Mouse (Mus musculus) stomach, embryonic 15.5 days (tissue): ENCODE data around the gene Naa60. TPM values are rescaled to one million over a fixed set of nuclear protein-coding genes. Genes with fewer than 3 reads are reported as not detected.

ENCODE experiments used
- ATAC-seq: fragments of 200-750 bp; cut with Nextera tagmentation; 2 replicates; pipeline ENCODE4 v1.8.0; 2017; ENCODE audit warnings: low read depth, moderate number of reproducible peaks, moderate TSS enrichment; ENCODE audit not compliant: insufficient read depth, low FRiP score
- H3K27ac ChIP-seq: fragments of 300-500 bp; sonication (generic); 2 replicates; pipeline ENCODE4 v1.5.1; 2015; ENCODE audit warnings: mild to moderate bottlenecking, inconsistent platforms
- H3K27me3 ChIP-seq: fragments of 300-500 bp; sonication (generic); replicated peaks from 2 replicates; pipeline ENCODE4 v1.6.1; 2015; ENCODE audit warnings: inconsistent platforms
- H3K36me3 ChIP-seq: fragments of 300-500 bp; sonication (generic); 2 replicates; pipeline ENCODE4 v1.6.1; 2015; ENCODE audit warnings: inconsistent platforms
- H3K4me1 ChIP-seq: fragments of 300-500 bp; sonication (generic); 2 replicates; pipeline ENCODE4 v1.6.1; 2015; ENCODE audit warnings: inconsistent platforms
- H3K4me2 ChIP-seq: fragments of 300-500 bp; sonication (generic); 2 replicates; pipeline ENCODE4 v1.6.1; 2015; ENCODE audit warnings: mild to moderate bottlenecking, inconsistent platforms
- H3K4me3 ChIP-seq: fragments of 300-500 bp; sonication (generic); replicated peaks from 2 replicates; pipeline ENCODE4 v1.5.1; 2015; ENCODE audit warnings: inconsistent platforms
- H3K9ac ChIP-seq: fragments of 300-500 bp; sonication (generic); 2 replicates; pipeline ENCODE4 v1.6.1; 2015; ENCODE audit warnings: inconsistent platforms
- H3K9me3 ChIP-seq: fragments of 300-500 bp; sonication (generic); 2 replicates; pipeline ENCODE4 v1.6.1; 2016; ENCODE audit warnings: inconsistent platforms
- WGBS: fragments of 180-500 bp; shearing (Covaris S2); methylation state at CpG from one replicate; pipeline ENCODE4 v1.1.7; 2015; 5-methylcytosine and 5-hydroxymethylcytosine counted together
- polyA plus RNA-seq: library from polyadenylated mRNA; unstranded; fragments of >200 nt; fragmentation: Nextera tagmentation; extraction: Ambion mirVana; gene quantifications from 2 replicates; pipeline ENCODE4 v1.2.1, GENCODE M21; 2015

Naa60 gene
- polyA plus RNA-seq, 1 experiment from 2014 or later: 41.0 TPM

- Histone ChIP-seq H3K4me3 (no peak overlapping the region), H3K36me3 (peaks cover 24% of the 10 kb centered on the region), H3K4me1 (no peaks in the 10 kb centered on the region), H3K9ac (no peak overlapping the region), H3K27ac (peak overlapping the region; percentile 33; the same call in 1 of the 2 replicates), H3K4me2 (no peak overlapping the region), H3K27me3 (no peaks in the 10 kb centered on the region), H3K9me3 (no peaks in the 10 kb centered on the region)
- 64% methylated on average over 9 of the region's 9 CpGs for whole genome bisulfite sequencing
- ATAC-seq: peak; percentile 43; the same call in 1 of the 2 replicates
Measured at GRCm38 (mm10) chr16:3895173-3895792, 23.1 kb downstream of the Naa60 start.

DNA sequence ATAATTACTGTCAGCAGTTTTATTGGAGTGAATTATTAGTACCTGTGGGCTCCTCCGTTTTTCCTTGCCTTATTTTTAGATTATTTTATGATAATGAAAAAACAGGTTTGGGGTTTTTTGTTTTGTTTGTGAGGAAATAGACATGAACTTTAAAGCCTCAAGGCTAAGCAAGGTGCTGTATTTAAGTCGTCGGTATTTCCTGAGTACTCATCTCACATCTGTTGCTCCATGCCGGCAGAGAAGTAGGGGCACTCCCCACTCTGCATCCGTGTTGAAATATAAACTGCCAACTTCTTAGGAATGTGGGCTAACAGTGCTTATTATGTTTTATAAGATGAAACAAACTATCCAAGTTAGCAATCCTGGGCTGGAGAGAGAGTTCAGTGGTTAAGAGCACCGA lies 23.9 kb downstream of the Naa60 start:
- H3K36me3 ChIP-seq: peaks cover 32% of the 10 kb centered on the region
- no peaks in the 10 kb centered on the region for H3K27me3 ChIP-seq
- no peak for ATAC-seq
- H3K9ac ChIP-seq: no peak overlapping the region
- WGBS: 85% methylated on average over 6 of the region's 6 CpGs
- no peak overlapping the region for H3K4me2 ChIP-seq
- no peak overlapping the region for H3K4me3 ChIP-seq
- H3K9me3 ChIP-seq: no peaks in the 10 kb centered on the region
- no peaks in the 10 kb centered on the region for H3K4me1 ChIP-seq
- H3K27ac ChIP-seq: no peak overlapping the region

GRCm38 (mm10) chr16:3896553-3896952 lies 24.4 kb downstream of the Naa60 start:
- no peak for ATAC-seq
- H3K27me3 ChIP-seq: no peaks in the 10 kb centered on the region
- no peaks in the 10 kb centered on the region for H3K9me3 ChIP-seq
- H3K4me2 ChIP-seq: no peak overlapping the region
- no peak overlapping the region for H3K9ac ChIP-seq
- no peaks in the 10 kb centered on the region for H3K4me1 ChIP-seq
- H3K36me3 ChIP-seq: peaks cover 36% of the 10 kb centered on the region
- no peak overlapping the region for H3K4me3 ChIP-seq
- H3K27ac ChIP-seq: no peak overlapping the region
- 97% methylated on average over 1 of the region's 1 CpGs for WGBS

- no peak overlapping the region; the same call in 1 of the 2 replicates for H3K9ac ChIP-seq
- H3K36me3 ChIP-seq: peaks cover 10% of the 10 kb centered on the region; the same call in 1 of the 2 replicates
- peaks cover 9% of the 10 kb centered on the region for H3K4me1 ChIP-seq
- no peaks in the 10 kb centered on the region for H3K27me3 ChIP-seq
- no peaks in the 10 kb centered on the region for H3K9me3 ChIP-seq
- no peak overlapping the region for H3K27ac ChIP-seq
- 70% methylated on average over 2 of the region's 2 CpGs for WGBS
- no peak for ATAC-seq
- no peak overlapping the region for H3K4me3 ChIP-seq
- H3K4me2 ChIP-seq: no peak overlapping the region
Measured at GRCm38 (mm10) chr16:3907471-3907870, 35.3 kb downstream of the Naa60 start.

DNA sequence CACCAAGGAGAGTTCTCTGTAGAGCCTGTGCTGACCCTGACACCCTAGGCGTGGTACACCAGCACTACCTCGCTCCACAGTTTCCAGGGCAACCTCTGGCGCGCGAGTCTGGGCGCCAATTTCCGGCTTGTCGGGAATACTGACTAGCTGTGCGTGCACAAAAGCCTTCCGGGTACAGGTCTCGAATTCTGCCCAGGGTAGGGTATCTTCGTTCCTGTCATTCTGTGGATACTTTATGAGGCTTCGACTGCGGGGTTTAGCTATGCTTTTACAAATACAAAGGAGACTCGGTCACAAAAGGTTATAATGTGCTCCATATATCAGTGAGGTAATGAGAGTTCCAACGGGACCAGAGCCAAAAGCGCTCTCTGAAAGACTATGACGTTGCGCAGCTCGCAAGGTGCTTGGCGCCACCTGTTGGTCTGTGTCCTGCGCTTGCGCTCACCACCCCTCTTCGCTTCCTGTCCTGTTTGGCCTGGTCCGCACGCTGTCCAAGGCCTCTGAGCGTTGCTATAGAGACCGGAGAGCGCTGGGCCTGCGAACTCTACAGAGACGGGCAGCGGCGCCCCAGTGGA lies 36.4 kb downstream of the Naa60 start, which contains the start of the genes 1700037C18Rik and Cluap1:
Gene 1700037C18Rik, minus strand, starts transcription at position 153 of the 575 bp plus-strand sequence.
Gene Cluap1, plus strand, starts transcription at position 265 of the 575 bp plus-strand sequence.
- H3K27me3 ChIP-seq: no peaks in the 10 kb centered on the region
- peaks cover 9% of the 10 kb centered on the region for H3K4me1 ChIP-seq
- ATAC-seq: peak; percentile 99
- 1% methylated on average over 33 of the region's 33 CpGs for WGBS
- peak within 1 kb of the TSS; percentile 56 for H3K4me3 ChIP-seq
- H3K36me3 ChIP-seq: peaks cover 9% of the 10 kb centered on the region; the same call in 1 of the 2 replicates
- peak within 1 kb of the TSS; percentile 72 for H3K4me2 ChIP-seq
- peak within 1 kb of the TSS; percentile 67 for H3K27ac ChIP-seq
- H3K9me3 ChIP-seq: no peaks in the 10 kb centered on the region
- peak within 1 kb of the TSS; percentile 47 for H3K9ac ChIP-seq

DNA sequence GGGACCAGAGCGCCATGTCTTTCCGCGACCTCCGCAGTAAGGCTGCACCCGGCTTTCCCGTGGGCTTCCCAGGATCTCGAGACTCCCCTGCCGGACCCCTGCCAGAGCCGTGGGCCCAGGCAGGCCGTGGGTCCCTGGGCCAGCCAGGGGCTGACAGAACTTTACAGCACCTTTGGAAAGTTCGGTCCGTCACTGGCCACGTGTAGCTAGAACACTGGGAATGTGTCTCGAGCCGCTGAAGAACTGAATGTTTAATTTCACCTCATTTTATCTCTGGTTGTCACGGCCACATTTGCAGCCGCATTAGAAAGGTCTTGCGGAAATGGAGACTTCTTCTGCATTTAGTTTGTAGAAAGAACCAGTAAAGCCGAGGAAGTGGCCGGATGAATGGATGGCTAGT lies 36.9 kb downstream of the Naa60 start:
- peak overlapping the region; percentile 56 for H3K4me3 ChIP-seq
- peaks cover 9% of the 10 kb centered on the region for H3K4me1 ChIP-seq
- H3K27ac ChIP-seq: peak overlapping the region; percentile 67; the same call in 1 of the 2 replicates
- no peaks in the 10 kb centered on the region for H3K27me3 ChIP-seq
- peaks cover 9% of the 10 kb centered on the region; the same call in 1 of the 2 replicates for H3K36me3 ChIP-seq
- H3K9ac ChIP-seq: peak overlapping the region; percentile 47
- ATAC-seq: 0 out of 2 replicates have a peak, but pooled peaks have one; percentile 7
- H3K4me2 ChIP-seq: peak overlapping the region; percentile 72
- H3K9me3 ChIP-seq: no peaks in the 10 kb centered on the region
- WGBS: 6% methylated on average over 20 of the region's 20 CpGs

DNA sequence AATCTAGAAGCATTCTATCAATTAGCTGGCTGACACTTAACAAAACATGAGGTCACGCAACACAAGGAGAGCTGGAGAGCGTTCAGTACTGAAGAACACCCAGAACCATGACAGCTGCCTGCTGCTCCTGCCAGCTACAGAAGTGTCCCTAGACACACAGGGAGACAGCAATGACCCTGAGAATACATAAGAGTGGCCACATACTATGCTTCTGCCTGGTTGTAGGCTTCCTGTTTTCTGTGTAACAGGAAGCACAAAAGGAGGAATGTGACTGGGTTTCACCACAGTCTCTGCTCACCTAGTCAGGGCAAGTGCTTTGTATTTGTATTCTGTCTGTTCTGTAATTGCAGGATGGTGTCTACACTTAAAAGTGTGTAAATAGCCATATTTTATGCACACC lies 48.6 kb downstream of the Naa60 start:
- 87% methylated on average over 2 of the region's 2 CpGs for WGBS

GRCm38 (mm10) chr16:3923515-3923914 lies 51.3 kb downstream of the Naa60 start:
- 80% methylated on average over 3 of the region's 3 CpGs for WGBS
- H3K9me3 ChIP-seq: no peaks in the 10 kb centered on the region
- no peak overlapping the region for H3K27ac ChIP-seq
- H3K4me1 ChIP-seq: no peaks in the 10 kb centered on the region
- no peak for ATAC-seq
- H3K9ac ChIP-seq: no peak overlapping the region
- peaks cover 16% of the 10 kb centered on the region for H3K36me3 ChIP-seq
- no peak overlapping the region for H3K4me2 ChIP-seq
- no peak overlapping the region for H3K4me3 ChIP-seq
- no peaks in the 10 kb centered on the region for H3K27me3 ChIP-seq

More for the DNA sequence above, 48.6 kb downstream of the Naa60 start:
- no peak overlapping the region for H3K27ac ChIP-seq
- no peak for ATAC-seq
- H3K36me3 ChIP-seq: peaks cover 13% of the 10 kb centered on the region; the same call in 1 of the 2 replicates
- no peaks in the 10 kb centered on the region for H3K27me3 ChIP-seq
- no peaks in the 10 kb centered on the region for H3K4me1 ChIP-seq
- H3K9me3 ChIP-seq: no peaks in the 10 kb centered on the region
- no peak overlapping the region for H3K4me3 ChIP-seq
- H3K9ac ChIP-seq: no peak overlapping the region
- H3K4me2 ChIP-seq: no peak overlapping the region

DNA sequence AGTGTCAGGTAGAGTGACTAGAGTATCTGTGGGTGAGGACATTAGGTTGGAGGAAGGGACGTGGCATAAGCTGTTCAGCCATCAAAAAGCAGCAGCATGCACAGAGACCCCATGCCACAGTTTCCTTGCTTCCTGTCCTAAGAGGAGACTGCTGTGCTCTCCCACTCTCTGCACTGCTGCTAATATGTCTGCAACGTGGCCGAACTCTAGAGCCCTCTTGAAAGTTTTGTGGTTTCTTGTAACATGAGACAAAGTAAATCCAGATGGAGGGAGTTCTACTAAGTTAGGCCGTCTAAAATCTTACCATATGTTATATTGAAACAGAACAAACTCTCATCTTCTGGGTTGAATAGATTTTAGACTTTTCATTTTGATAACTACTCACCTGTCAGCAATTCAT lies 51.8 kb downstream of the Naa60 start:
- no peak overlapping the region for H3K9ac ChIP-seq
- no peaks in the 10 kb centered on the region for H3K4me1 ChIP-seq
- H3K9me3 ChIP-seq: no peaks in the 10 kb centered on the region
- H3K4me3 ChIP-seq: no peak overlapping the region
- H3K36me3 ChIP-seq: peaks cover 18% of the 10 kb centered on the region
- H3K4me2 ChIP-seq: no peak overlapping the region
- ATAC-seq: no peak
- WGBS: 78% methylated on average over 4 of the region's 4 CpGs
- no peak overlapping the region for H3K27ac ChIP-seq
- no peaks in the 10 kb centered on the region for H3K27me3 ChIP-seq

- Histone ChIP-seq H3K27me3 (no peaks in the 10 kb centered on the region), H3K4me2 (no peak overlapping the region), H3K9me3 (no peaks in the 10 kb centered on the region), H3K4me1 (no peaks in the 10 kb centered on the region), H3K36me3 (peaks cover 15% of the 10 kb centered on the region), H3K27ac (no peak overlapping the region), H3K9ac (no peak overlapping the region), H3K4me3 (no peak overlapping the region)
- ATAC-seq: no peak
- WGBS: 24% methylated on average over 1 of the region's 1 CpGs
Measured at GRCm38 (mm10) chr16:3928582-3928981, 56.4 kb downstream of the Naa60 start.

DNA sequence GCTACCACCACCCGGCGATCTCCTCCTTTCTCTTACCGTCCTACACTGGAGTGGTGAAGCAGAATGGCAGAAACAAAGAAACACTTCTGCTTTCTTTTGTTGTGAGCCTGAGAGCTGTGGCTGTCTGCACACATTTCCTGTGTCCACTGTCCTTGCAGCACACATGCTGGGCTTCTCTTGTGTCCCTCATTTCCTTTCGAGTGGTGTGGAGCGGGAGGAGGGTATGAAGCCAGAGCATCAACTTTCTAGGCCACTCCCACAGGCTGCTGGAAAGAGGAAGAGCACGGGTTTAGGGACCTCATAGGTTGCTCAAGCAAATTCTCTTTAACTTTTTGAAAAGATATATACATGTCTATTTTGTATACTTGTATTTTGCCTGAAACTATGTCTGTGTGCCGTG lies 57.0 kb downstream of the Naa60 start:
- no peak overlapping the region for H3K9ac ChIP-seq
- no peaks in the 10 kb centered on the region for H3K27me3 ChIP-seq
- H3K4me1 ChIP-seq: no peaks in the 10 kb centered on the region
- peaks cover 15% of the 10 kb centered on the region for H3K36me3 ChIP-seq
- no peak overlapping the region for H3K4me3 ChIP-seq
- WGBS: 81% methylated on average over 7 of the region's 7 CpGs
- H3K4me2 ChIP-seq: no peak overlapping the region
- no peak for ATAC-seq
- H3K9me3 ChIP-seq: no peaks in the 10 kb centered on the region
- H3K27ac ChIP-seq: no peak overlapping the region

DNA sequence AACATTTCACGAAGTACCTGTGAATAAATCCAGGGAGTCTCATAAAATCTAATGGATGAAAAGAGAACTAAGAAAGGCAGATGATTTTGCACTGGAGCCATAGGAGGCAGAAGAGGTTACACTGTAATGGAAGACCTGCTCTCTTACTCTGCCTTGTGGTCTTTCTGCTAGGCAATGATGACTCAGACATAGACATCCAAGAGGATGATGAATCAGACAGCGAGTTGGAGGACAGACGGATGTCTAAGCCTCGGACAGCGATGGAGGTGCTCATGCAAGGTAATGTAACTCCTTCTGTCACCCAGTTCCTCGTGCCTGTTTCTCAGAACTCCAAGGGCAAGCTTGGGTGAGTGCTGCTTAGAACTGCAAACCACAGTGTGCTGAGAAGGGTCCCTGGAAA lies 61.4 kb downstream of the Naa60 start:
- H3K4me1 ChIP-seq: no peaks in the 10 kb centered on the region
- H3K27me3 ChIP-seq: no peaks in the 10 kb centered on the region
- H3K4me3 ChIP-seq: no peak overlapping the region
- H3K9ac ChIP-seq: no peak overlapping the region
- H3K9me3 ChIP-seq: no peaks in the 10 kb centered on the region
- no peak overlapping the region for H3K4me2 ChIP-seq
- H3K36me3 ChIP-seq: peaks cover 21% of the 10 kb centered on the region
- ATAC-seq: no peak
- no peak overlapping the region for H3K27ac ChIP-seq
- WGBS: 91% methylated on average over 6 of the region's 6 CpGs
